Mouse (Mus musculus): ENCODE data around the gene Tmsb15l. TPM values are rescaled to one million over a fixed set of nuclear protein-coding genes. Genes with fewer than 3 reads are reported as not detected.
A peak's percentile ranks its signal among the peaks of the same experiment; 100 is the strongest.
"Not testable (repeated sequence)": the region's sequence is repeated elsewhere in the genome, so short reads cannot be mapped to it uniquely, and the experiment has no call there.

Tmsb15l gene
- total RNA-seq (2021), result under 1 TPM in 1 of 2 experiments, not detected in 1; 0.94 TPM
- long read RNA-seq, experiment 1, result 0 reads
- long read RNA-seq, experiment 2, result 0 reads

DNA sequence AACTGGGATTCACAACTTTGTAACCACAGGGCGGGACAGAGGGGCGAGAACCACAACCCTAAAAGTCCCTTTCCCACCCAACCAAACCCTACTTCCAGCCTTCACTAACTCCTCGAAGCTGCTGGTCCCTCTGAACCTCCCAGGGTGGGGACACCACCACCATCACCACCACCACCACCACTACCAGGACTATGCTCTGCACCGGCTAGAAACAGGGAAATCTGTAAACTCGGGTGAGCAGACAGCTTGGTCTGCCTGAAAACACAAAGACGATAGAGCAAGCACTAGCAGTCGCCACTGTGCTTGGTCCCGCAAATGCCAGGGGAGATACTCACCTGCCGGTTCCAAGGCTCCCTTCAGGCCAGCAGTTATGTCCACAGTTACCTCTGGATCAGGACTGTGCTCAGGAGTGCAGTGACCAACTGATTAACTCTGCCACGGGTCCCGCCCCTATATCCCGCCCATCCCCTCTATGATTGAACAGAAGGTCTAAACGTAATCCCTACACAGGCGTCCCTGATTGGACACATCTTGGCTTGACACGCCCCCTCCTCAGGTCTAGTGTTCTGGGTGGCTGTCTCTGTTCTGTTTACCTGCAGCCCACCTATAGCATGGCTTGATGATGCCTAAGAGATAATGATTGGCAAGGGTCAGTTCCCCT, at the start of gene Tmsb15l, which contains the start of gene Tmsb15b1:
TSS of gene Tmsb15l (minus strand) at position 446 of the 661 bp plus-strand sequence.
TSS of gene Tmsb15b1 (minus strand) at position 451 of the 661 bp plus-strand sequence.
- DNase-seq, result peak; percentile 7
- intact Hi-C loops (cut with DNase I; ENCODE audit: low total_unique reads), result no loop called here

DNA sequence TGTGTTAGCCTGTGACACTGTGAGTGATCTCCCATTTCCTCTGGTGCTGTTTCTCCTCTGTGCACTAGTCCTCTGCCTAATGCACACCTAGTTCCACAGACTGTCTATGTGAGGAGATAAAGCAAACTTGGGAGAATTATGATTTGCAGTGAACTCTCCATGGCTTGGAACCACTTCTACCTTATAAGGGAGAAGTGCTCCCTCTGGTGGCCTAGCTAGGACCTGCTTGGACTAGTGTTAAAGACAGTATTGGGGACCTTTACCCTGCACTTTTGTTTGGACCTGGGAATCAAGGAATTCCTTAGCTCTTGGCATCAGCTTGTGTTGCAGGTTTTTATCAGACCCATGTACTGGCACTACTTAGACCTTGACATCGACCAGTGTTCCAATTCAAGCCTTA, 42.6 kb upstream of the Tmsb15l start:
- intact Hi-C loops (cut with DNase I; ENCODE audit: low total_unique reads), result no loop called here

GRCm38 (mm10) chrX:137017668-137018067, 41.0 kb upstream of the Tmsb15l start:
- no peak for DNase-seq
- intact Hi-C loops (cut with DNase I; ENCODE audit: low total_unique reads), result no loop called here

More for the DNA sequence above, 42.6 kb upstream of the Tmsb15l start:
- DNase-seq, result peak; percentile 33

- intact Hi-C loops (cut with DNase I; ENCODE audit: low total_unique reads), result no loop called here
- no peak for DNase-seq
These were observed 38.5 kb upstream of the Tmsb15l start for GRCm38 (mm10) chrX:137015099-137015709.

GRCm38 (mm10) chrX:136996256-136996655, 19.6 kb upstream of the Tmsb15l start:
- DNase-seq, result no peak
- intact Hi-C loops (cut with DNase I; ENCODE audit: low total_unique reads), result no loop called here

DNA sequence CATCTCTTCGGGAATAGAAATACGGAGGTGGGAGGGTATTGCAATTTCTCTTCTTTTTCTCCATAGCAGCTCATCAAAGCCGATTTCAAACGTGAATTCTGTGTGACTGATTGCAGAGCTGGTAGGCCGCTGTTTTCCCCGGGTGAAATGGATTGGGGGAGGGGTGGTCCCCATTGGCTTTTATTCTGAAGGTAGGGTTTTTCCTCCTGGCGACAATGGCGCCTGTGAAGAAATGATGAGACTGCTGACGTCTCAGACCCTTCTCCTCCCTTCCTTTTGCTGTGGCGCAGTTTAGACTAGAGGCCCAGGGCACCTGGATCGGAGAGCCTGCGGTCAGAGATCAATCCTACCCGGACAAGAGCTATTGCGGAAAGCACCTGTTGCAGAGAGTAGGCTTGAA, 17.0 kb upstream of the Tmsb15l start:
- intact Hi-C loops (cut with DNase I; ENCODE audit: low total_unique reads), result no loop called here

DNA sequence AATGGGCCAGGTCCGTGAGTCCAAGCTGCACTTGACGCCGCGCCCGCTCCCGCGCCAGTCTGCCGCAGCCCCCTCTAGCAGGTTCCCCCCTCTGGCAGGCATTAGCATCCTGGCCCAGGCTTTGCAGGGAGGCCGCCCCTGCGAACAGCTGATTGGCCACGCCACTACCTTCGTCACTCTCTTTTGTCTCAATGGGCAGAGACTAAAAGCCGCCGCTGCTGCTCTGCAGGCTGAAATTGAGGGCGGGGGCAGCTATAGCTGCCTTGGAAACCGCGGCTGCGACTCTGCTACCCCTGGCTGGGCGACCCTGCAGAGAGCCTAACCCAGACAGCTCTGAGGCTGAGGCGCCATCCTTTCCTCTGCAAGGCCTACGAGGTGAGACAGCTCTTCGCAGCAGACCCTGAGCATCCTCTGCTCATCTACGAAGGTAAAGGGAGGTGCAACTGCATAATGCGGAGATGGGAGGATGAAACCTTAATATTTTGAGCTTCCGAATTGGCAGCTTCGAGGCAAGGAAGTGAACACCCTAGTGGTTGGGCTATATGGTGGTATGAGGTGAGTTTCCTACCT, 16.4 kb upstream of the Tmsb15l start, which contains the start of gene Zcchc18:
TSS of gene Zcchc18 (plus strand) at position 178 of the 570 bp plus-strand sequence.
- DNase-seq, result peak; percentile 28
- intact Hi-C loops (cut with DNase I; ENCODE audit: low total_unique reads), result no loop called here

More for the DNA sequence above, 17.0 kb upstream of the Tmsb15l start:
- no peak for DNase-seq

DNA sequence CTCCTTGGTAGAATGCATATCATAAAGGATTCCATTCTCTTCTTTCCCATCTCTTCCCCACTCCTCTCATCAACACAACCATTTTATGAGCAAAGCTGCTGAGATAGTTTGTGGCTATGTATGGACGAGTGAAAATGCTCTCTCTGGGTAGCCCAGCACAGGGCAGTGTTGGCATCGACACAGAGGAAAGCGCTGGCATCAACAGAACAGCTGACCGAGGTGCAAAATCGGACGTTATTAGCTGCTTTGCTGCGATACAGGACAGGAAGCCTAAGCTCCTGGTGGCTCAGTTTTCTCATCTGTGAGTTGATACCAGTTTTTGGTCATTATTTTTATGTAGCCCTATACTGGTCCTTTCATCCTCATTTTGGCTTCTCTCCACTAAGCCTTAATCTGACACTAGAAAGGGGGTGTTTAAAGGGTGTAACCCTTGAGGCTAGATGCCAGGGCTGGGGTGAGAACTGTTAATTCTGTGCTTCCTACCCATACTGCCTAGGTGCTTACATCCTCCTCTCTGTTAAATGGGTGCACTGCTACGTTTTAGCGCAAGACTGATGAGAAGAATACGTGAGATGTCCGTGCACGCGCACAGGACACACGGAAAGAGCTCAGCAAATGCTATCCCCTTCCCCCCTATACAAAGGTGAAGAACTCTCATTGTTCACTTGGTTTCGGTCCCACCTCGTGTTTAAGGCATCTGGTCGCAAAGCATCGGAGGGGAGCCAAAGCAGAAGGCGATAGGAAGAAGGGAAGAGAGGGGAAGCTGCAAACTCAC, 15.7 kb upstream of the Tmsb15l start:
- intact Hi-C loops (cut with DNase I; ENCODE audit: low total_unique reads), result no loop called here
- no peak for DNase-seq

GRCm38 (mm10) chrX:136991274-136991673, 14.6 kb upstream of the Tmsb15l start:
- no peak for DNase-seq
- intact Hi-C loops (cut with DNase I; ENCODE audit: low total_unique reads), result no loop called here

GRCm38 (mm10) chrX:136986039-136986438, 9.4 kb upstream of the Tmsb15l start:
- intact Hi-C loops (cut with DNase I; ENCODE audit: low total_unique reads), result no loop called here

GRCm38 (mm10) chrX:136978616-136979015, 1.9 kb upstream of the Tmsb15l start:
- intact Hi-C loops (cut with DNase I; ENCODE audit: low total_unique reads), result no loop called here
- no peak for DNase-seq

More at GRCm38 (mm10) chrX:136986039-136986438, 9.4 kb upstream of the Tmsb15l start:
- no peak for DNase-seq

GRCm38 (mm10) chrX:136975397-136975796, 1.3 kb downstream of the Tmsb15l start, which contains the start of gene Tmsb15b2:
TSS of gene Tmsb15b2 (minus strand) at chrX:136975497.
- intact Hi-C loops (cut with DNase I; ENCODE audit: low total_unique reads), result not testable (repeated sequence)

DNA sequence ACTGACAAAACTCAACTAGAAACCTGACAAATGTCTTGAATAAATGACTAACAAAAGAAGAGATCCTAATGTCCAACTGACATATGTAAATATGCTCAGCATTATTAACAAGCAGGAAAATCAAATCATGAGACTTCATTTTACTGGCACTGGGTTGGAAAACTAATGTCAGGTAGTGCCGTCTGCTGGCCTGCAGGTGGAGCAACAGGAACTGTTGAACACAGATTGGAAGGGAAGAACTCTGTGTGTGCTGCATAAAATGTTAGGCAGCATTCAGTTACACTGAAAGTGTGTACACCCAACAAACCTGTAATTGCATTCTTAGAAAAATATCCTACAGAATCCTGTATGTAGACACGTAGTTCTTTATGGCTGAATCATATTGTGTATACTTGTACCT, 17.0 kb downstream of the Tmsb15l start:
- intact Hi-C loops (cut with DNase I; ENCODE audit: low total_unique reads), result no loop called here
- DNase-seq, result no peak

More at GRCm38 (mm10) chrX:136975397-136975796, 1.3 kb downstream of the Tmsb15l start, which contains the start of gene Tmsb15b2:
- not testable (repeated sequence) for DNase-seq

- intact Hi-C loops (cut with DNase I; ENCODE audit: low total_unique reads); DNase-seq: not testable (repeated sequence)
These were observed 18.4 kb downstream of the Tmsb15l start for GRCm38 (mm10) chrX:136958300-136958699.

GRCm38 (mm10) chrX:136957583-136958279, 18.9 kb downstream of the Tmsb15l start:
- intact Hi-C loops (cut with DNase I; ENCODE audit: low total_unique reads), result not testable (repeated sequence)
- peak; percentile 36 for DNase-seq

GRCm38 (mm10) chrX:136937985-136938384, 38.7 kb downstream of the Tmsb15l start:
- intact Hi-C loops (cut with DNase I; ENCODE audit: low total_unique reads), result no loop called here
- no peak for DNase-seq

- no peak for DNase-seq
- intact Hi-C loops (cut with DNase I; ENCODE audit: low total_unique reads), result no loop called here
These were observed 49.6 kb downstream of the Tmsb15l start, which contains the start of gene H2bfm for GRCm38 (mm10) chrX:136927031-136927430. TSS of gene H2bfm (plus strand) at chrX:136927325.

- intact Hi-C loops (cut with DNase I; ENCODE audit: low total_unique reads), result no loop called here
These were observed 50.8 kb downstream of the Tmsb15l start for GRCm38 (mm10) chrX:136925863-136926262.

More at GRCm38 (mm10) chrX:136925863-136926262, 50.8 kb downstream of the Tmsb15l start:
- no peak for DNase-seq
